Mouse (Mus musculus) forebrain, embryonic 12.5 days (tissue): ENCODE measurements around the gene Phlpp1. TPM values are rescaled to one million over a fixed set of nuclear protein-coding genes. Genes with fewer than 3 reads are reported as not detected.

ENCODE experiments used
- ATAC-seq: fragments of 200-750 bp; cut with Nextera tagmentation; 2 replicates; pipeline ENCODE4 v1.8.0; 2017; ENCODE audit warnings: moderate TSS enrichment; ENCODE audit not compliant: low FRiP score
- H3K27ac ChIP-seq: fragments of 300-500 bp; sonication (generic); 2 replicates; pipeline ENCODE4 v1.5.1; 2016; ENCODE audit warnings: mild to moderate bottlenecking
- H3K27me3 ChIP-seq: fragments of 300-500 bp; sonication (generic); 2 replicates; pipeline ENCODE4 v1.6.1; 2016; ENCODE audit warnings: mild to moderate bottlenecking
- H3K36me3 ChIP-seq: fragments of 300-500 bp; sonication (generic); replicated peaks from 2 replicates; pipeline ENCODE4 v1.6.1; 2016; ENCODE audit warnings: mild to moderate bottlenecking
- H3K4me1 ChIP-seq: fragments of 300-500 bp; sonication (generic); 2 replicates; pipeline ENCODE4 v1.6.1; 2016
- H3K4me2 ChIP-seq: fragments of 300-500 bp; sonication (generic); 2 replicates; pipeline ENCODE4 v1.6.1; 2016; ENCODE audit warnings: mild to moderate bottlenecking, moderate library complexity
- H3K4me3 ChIP-seq: fragments of 300-500 bp; sonication (generic); replicated peaks from 2 replicates; pipeline ENCODE4 v1.5.1; 2016; ENCODE audit warnings: mild to moderate bottlenecking
- H3K9ac ChIP-seq: fragments of 300-500 bp; sonication (generic); 2 replicates; pipeline ENCODE4 v1.6.1; 2016; ENCODE audit warnings: mild to moderate bottlenecking
- H3K9me3 ChIP-seq: fragments of 300-500 bp; sonication (generic); 2 replicates; pipeline ENCODE4 v1.6.1; 2016
- WGBS: fragments of 180-500 bp; shearing (Covaris S2); methylation state at CpG from one replicate; pipeline ENCODE4 v1.1.7; 2016; 5-methylcytosine and 5-hydroxymethylcytosine counted together
- polyA plus RNA-seq: library from polyadenylated mRNA; unstranded; fragments of >200 nt; fragmentation: Nextera tagmentation; extraction: Ambion mirVana; gene quantifications from 2 replicates; pipeline ENCODE4 v1.2.1, GENCODE M21; 2016

The Phlpp1 gene
- polyA plus RNA-seq, 1 experiment from 2014 or later: 9.4 TPM

DNA sequence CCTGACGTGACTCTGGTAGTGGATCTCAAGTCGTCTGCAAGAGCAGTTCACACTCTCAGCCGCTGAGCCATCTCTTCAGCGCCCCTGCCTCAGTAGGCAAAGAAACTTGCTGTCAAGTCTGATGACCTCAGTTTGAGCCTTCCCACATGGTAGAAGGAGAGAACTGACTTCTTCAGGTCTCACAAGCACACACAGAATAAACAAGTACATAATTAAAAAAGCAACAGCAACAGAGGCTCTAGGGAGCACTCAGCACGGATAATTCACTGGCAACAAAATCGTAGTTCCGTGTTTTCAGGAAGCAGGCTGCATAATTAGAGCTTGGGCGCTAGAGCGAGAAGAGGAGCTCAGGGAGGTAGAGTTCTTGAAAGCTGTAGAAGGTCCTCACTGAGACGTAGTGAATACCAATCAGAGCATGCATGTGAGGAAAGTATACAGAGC, 103.0 kb downstream of the Phlpp1 start:
- H3K9ac ChIP-seq: no peak overlapping the region
- no peak overlapping the region for H3K4me3 ChIP-seq
- H3K9me3 ChIP-seq: no peaks in the 10 kb centered on the region
- H3K4me2 ChIP-seq: no peak overlapping the region
- no peak overlapping the region for H3K27ac ChIP-seq
- peaks cover 49% of the 10 kb centered on the region for H3K4me1 ChIP-seq
- H3K36me3 ChIP-seq: no peaks in the 10 kb centered on the region
- WGBS: 41% methylated on average over 10 of the region's 10 CpGs
- H3K27me3 ChIP-seq: no peaks in the 10 kb centered on the region
- ATAC-seq: 0 out of 2 replicates have a peak, but pooled peaks have one; percentile 10

GRCm38 (mm10) chr1:106275142-106275541, 103.6 kb downstream of the Phlpp1 start:
- Histone ChIP-seq H3K9ac (no peak overlapping the region), H3K4me2 (no peak overlapping the region), H3K27ac (no peak overlapping the region), H3K9me3 (no peaks in the 10 kb centered on the region), H3K27me3 (no peaks in the 10 kb centered on the region), H3K4me3 (no peak overlapping the region), H3K4me1 (peaks cover 55% of the 10 kb centered on the region), H3K36me3 (no peaks in the 10 kb centered on the region)
- ATAC-seq: no peak
- 90% methylated on average over 4 of the region's 4 CpGs for WGBS

DNA sequence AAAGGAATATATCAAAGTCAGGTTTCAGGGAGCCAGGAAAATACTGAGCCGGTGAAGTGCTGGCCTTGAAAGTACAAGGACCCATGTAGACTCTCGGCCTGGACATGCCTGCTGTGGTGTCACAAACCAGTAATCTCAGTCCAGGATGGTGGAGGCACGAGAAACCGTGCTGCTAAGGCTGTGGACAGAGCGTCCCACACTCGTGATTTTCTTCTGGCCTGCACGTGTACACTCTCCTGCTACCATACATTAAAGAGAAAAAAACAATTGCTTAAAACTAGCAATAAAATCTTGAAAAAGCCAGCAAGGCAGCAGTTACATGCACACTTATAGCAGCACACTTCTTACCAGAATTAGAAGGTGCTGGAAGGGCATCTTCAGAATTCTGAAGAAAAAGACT, 104.2 kb downstream of the Phlpp1 start:
- no peaks in the 10 kb centered on the region for H3K27me3 ChIP-seq
- no peak for ATAC-seq
- no peaks in the 10 kb centered on the region for H3K9me3 ChIP-seq
- H3K4me1 ChIP-seq: peaks cover 57% of the 10 kb centered on the region
- no peak overlapping the region for H3K4me3 ChIP-seq
- H3K4me2 ChIP-seq: no peak overlapping the region
- no peak overlapping the region for H3K27ac ChIP-seq
- no peak overlapping the region for H3K9ac ChIP-seq
- WGBS: 89% methylated on average over 7 of the region's 7 CpGs
- no peaks in the 10 kb centered on the region for H3K36me3 ChIP-seq

GRCm38 (mm10) chr1:106276824-106277223, 105.3 kb downstream of the Phlpp1 start:
- Histone ChIP-seq H3K4me2 (no peak overlapping the region), H3K4me3 (no peak overlapping the region), H3K4me1 (peaks cover 54% of the 10 kb centered on the region), H3K9me3 (no peaks in the 10 kb centered on the region), H3K27me3 (no peaks in the 10 kb centered on the region), H3K36me3 (no peaks in the 10 kb centered on the region; the same call in 1 of the 2 replicates), H3K9ac (no peak overlapping the region), H3K27ac (no peak overlapping the region)
- 81% methylated on average over 1 of the region's 1 CpGs for WGBS
- no peak for ATAC-seq

DNA sequence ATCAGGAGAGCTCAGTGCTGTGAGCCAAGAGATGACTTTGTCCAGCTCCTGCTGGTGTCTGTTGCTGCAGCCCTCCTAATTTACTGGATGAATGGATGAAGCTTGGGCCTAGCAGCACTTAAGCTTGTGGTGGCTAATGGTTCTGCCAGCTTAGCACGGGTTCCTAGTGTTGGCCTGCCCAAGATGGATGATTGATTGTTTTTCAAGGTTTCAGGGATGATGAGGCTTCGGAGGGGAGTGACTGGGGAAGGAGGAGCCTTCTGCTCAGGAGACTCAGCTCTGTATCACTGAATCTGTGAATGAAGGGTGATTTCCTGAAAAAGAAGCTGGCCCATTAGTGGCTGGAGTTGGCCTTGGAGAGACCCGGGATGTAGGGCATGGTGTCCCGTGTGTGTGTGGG, 105.7 kb downstream of the Phlpp1 start:
- Histone ChIP-seq H3K4me2 (no peak overlapping the region), H3K9ac (no peak overlapping the region), H3K4me3 (no peak overlapping the region), H3K9me3 (no peaks in the 10 kb centered on the region), H3K27me3 (no peaks in the 10 kb centered on the region), H3K27ac (no peak overlapping the region), H3K4me1 (peaks cover 49% of the 10 kb centered on the region), H3K36me3 (no peaks in the 10 kb centered on the region; the same call in 1 of the 2 replicates)
- no peak; the same call in 1 of the 2 replicates for ATAC-seq
- 67% methylated on average over 4 of the region's 4 CpGs for WGBS

DNA sequence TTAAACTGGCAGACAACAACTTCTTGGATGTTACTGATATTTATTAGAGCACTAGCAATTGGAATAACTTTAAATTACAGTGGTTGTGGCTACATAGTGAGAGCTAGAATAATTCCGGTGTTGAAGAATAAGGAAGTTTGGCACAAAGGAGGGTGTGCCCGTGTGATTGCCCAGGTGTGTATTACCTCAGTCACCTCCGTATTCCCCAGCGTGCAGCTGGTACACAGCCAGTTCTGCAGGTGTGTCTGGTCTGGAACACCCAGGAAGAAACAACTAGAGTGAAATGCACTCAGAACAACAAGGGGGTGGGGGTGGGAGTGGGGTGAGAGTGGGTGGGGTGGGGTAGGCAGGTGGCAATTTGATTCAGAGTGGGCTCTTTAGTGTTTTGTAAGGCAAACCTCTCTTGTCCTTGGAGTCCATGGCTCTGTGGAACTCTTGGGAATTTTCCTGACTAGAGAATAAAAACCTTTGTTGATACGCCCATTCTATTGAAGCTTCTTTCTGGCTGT, 107.1 kb downstream of the Phlpp1 start:
- Histone ChIP-seq H3K9ac (no peak overlapping the region), H3K4me2 (no peak overlapping the region), H3K4me3 (no peak overlapping the region), H3K36me3 (no peaks in the 10 kb centered on the region; the same call in 1 of the 2 replicates), H3K9me3 (no peaks in the 10 kb centered on the region), H3K4me1 (peaks cover 39% of the 10 kb centered on the region), H3K27me3 (no peaks in the 10 kb centered on the region), H3K27ac (no peak overlapping the region)
- ATAC-seq: no peak
- WGBS: 78% methylated on average over 5 of the region's 5 CpGs

GRCm38 (mm10) chr1:106279404-106280123, 108.0 kb downstream of the Phlpp1 start:
- no peak for ATAC-seq
- Histone ChIP-seq H3K4me1 (peaks cover 31% of the 10 kb centered on the region), H3K36me3 (no peaks in the 10 kb centered on the region; the same call in 1 of the 2 replicates), H3K9me3 (no peaks in the 10 kb centered on the region), H3K27me3 (no peaks in the 10 kb centered on the region), H3K4me3 (no peak overlapping the region), H3K27ac (peak overlapping the region; percentile 19; the same call in 1 of the 2 replicates), H3K4me2 (no peak overlapping the region), H3K9ac (no peak overlapping the region)
- WGBS: 85% methylated on average over 2 of the region's 2 CpGs

DNA sequence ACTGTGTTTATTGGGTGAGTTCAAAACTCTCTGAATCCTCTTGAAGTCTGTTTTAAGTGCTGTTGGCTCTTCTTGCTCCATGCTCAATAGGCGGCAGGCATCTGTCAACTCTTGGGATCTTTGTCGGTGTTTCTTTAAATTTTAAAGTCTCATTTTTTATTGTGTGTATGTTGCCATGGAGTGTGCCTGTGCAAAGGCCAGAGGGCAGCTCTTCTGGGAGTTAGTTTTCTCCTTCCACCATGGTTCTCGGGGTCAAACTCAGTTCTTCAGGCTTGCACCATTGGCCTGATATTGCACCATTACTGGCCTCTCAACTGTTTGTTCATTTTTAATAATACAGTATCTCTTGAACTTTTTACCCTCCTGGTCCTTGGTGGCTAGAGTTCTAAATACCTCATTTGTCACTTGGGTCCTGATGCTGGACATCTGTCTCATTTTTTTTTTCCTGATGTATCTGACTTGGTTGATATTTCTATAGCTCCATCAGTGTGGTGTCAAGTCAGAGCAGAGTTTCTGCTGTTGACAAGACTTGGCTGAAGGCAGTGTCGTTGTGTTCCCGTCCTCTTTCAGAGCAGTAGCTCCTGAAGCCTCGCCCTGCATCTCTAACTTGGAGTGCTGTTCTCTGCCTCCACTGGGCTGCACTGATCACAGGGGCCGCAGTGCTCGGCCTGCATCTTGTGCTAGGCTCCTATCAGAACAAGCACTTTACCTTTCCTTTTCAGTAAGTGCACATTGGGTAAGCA, 108.8 kb downstream of the Phlpp1 start:
- no peak for ATAC-seq
- Histone ChIP-seq H3K27ac (no peak overlapping the region), H3K4me3 (no peak overlapping the region), H3K27me3 (no peaks in the 10 kb centered on the region), H3K9ac (no peak overlapping the region), H3K4me2 (no peak overlapping the region), H3K9me3 (no peaks in the 10 kb centered on the region), H3K4me1 (peaks cover 27% of the 10 kb centered on the region), H3K36me3 (no peaks in the 10 kb centered on the region; the same call in 1 of the 2 replicates)
- WGBS: 84% methylated on average over 8 of the region's 8 CpGs

DNA sequence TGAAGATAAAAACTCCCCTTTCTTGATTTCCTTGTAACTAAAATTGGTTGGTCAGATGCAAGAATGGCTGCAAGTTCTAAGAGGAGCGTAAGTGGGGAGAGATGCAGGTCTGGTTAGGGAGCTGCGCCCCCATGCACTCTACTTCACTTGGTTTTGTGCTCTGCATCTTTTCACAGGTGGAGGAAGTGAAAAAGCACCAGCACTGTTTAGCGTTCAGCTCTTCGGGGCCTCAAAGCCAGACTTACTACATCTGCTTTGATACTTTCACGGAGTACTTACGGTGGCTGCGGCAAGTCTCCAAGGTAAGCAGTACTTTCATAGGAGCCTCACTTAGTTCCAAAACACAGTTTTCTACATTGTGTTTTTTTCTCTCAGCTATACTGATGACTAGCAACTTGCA, 115.3 kb downstream of the Phlpp1 start:
- H3K4me2 ChIP-seq: no peak overlapping the region
- 95% methylated on average over 7 of the region's 7 CpGs for WGBS
- H3K36me3 ChIP-seq: 0 out of 2 replicates have a peak, but pooled peaks cover 3% of the 10 kb centered on the region
- no peaks in the 10 kb centered on the region for H3K4me1 ChIP-seq
- no peak overlapping the region for H3K4me3 ChIP-seq
- no peaks in the 10 kb centered on the region for H3K9me3 ChIP-seq
- H3K9ac ChIP-seq: no peak overlapping the region
- H3K27me3 ChIP-seq: no peaks in the 10 kb centered on the region
- no peak overlapping the region for H3K27ac ChIP-seq
- no peak for ATAC-seq

DNA sequence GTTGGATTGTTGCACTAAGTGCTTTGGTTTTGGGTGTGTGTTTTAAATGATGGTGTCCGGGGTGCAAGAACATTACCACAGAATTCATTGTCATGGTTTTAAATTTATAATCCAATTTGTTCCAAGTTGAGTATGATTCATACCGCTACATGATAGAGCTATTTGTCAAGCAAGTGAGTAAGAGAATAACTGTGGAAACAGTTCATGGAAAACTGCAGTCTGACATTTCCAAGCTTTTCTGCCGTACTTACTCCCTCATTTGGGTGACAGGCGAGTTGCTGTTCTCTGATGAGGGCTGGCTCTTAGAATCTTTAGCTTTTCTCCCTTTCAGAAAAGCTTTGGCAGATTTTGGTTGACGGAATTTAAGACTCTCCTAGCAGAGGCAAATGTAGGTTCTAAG, 117.5 kb downstream of the Phlpp1 start:
- Histone ChIP-seq H3K9me3 (no peaks in the 10 kb centered on the region), H3K4me3 (no peak overlapping the region), H3K4me2 (no peak overlapping the region), H3K4me1 (no peaks in the 10 kb centered on the region), H3K9ac (no peak overlapping the region), H3K27me3 (no peaks in the 10 kb centered on the region), H3K27ac (no peak overlapping the region), H3K36me3 (0 out of 2 replicates have a peak, but pooled peaks cover 3% of the 10 kb centered on the region)
- ATAC-seq: no peak
- WGBS: 87% methylated on average over 5 of the region's 5 CpGs

GRCm38 (mm10) chr1:106289580-106289979, 118.0 kb downstream of the Phlpp1 start:
- H3K36me3 ChIP-seq: 0 out of 2 replicates have a peak, but pooled peaks cover 3% of the 10 kb centered on the region
- H3K9ac ChIP-seq: no peak overlapping the region
- H3K4me3 ChIP-seq: no peak overlapping the region
- WGBS: 94% methylated on average over 2 of the region's 2 CpGs
- H3K4me2 ChIP-seq: no peak overlapping the region
- no peak for ATAC-seq
- no peak overlapping the region for H3K27ac ChIP-seq
- H3K27me3 ChIP-seq: no peaks in the 10 kb centered on the region
- no peaks in the 10 kb centered on the region for H3K4me1 ChIP-seq
- H3K9me3 ChIP-seq: no peaks in the 10 kb centered on the region

- Histone ChIP-seq H3K27me3 (no peaks in the 10 kb centered on the region), H3K4me2 (no peak overlapping the region), H3K36me3 (no peaks in the 10 kb centered on the region), H3K4me1 (peaks cover 3% of the 10 kb centered on the region; the same call in 1 of the 2 replicates), H3K4me3 (no peak overlapping the region), H3K9ac (no peak overlapping the region), H3K27ac (no peak overlapping the region), H3K9me3 (no peaks in the 10 kb centered on the region)
- WGBS: 98% methylated on average over 3 of the region's 3 CpGs
- ATAC-seq: no peak
Observed at GRCm38 (mm10) chr1:106309394-106310039, 138.0 kb downstream of the Phlpp1 start.
